In the genomic region with DNA sequence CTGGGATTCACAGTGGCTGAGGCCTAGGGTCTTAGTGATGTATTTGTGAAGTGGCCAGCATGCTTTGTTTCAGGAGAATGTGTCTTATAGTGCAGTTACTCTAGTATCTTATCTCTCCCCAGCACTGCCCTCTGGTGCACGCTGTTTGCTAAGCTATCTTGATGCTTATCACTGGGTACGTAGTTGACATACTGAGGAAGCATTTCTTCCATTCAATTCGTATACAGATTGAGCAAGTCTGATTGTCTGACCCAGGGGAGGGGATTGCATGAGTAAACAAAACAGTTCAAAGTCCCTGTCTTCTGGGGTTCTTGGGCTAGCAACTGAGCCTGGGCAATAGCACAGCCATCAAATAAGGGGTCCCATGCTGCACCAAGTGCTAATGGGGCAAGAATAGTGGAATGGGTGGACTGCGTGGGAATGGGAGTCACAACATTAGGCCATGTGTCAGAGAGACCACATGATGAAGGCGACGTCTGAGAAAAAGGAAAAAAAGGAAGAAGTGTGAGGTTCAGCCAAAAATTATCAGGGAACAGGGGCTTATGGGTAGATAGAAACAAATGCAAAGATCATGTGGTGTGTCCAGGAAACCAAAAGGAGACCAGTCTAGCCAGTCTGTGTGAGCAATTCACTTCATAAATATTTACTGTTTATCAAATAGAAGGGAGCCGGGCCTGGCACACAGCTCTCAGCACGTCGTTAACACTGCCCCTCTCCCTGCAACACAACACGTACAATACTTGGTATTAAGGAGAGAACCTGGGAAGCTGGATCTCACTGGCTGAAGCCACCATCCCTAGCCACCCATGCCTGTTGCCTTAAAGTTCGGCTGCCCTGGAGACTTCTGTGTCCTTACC, we compare ENCODE assay signal across 14 mouse cellular contexts. TPM values are rescaled to one million over a fixed set of nuclear protein-coding genes. Genes with fewer than 3 reads are reported as not detected.
DNase-seq lines count a peak whose midpoint lies in the region; ATAC-seq and TF ChIP-seq lines count a peak whose summit lies in the region.
"Had no signal": no experiment of that assay in that cellular context is flagged by ENCODE, and none has a peak within 500 bp of the region (broad histone marks: within the 10 kb centered on the region; RNA-seq: fewer than 3 reads in every experiment).

No protein-coding gene starts in this region.

- H3K4me1 ChIP-seq in forebrain, postnatal 0 days (ENCODE audit: insufficient read depth): no peaks in the 10 kb centered on the region
- no peaks in the 10 kb centered on the region for H3K4me1 ChIP-seq in forebrain, embryonic 16.5 days (replicated peaks; ENCODE audit: control insufficient read depth, insufficient read depth, low read length)
- H3K4me1 ChIP-seq in CH12.LX (ENCODE audit: control insufficient read depth in 1 of 2, insufficient read depth in 2 of 2): peaks cover 6 to 39% of the 10 kb centered on the region in 2 experiments
- H3K4me1 ChIP-seq in intestine, embryonic 15.5 days (replicated peaks): peaks cover 8% of the 10 kb centered on the region; the same call in 1 of the 2 replicates
- H3K4me1 ChIP-seq: forebrain, embryonic 15.5 days; neural tube, embryonic 15.5 days had no signal

- TF ChIP-seq EP300 in CH12.LX (IDR thresholded peaks at IDR 0.05; ENCODE audit: low read length): no peak

- H3K9ac ChIP-seq in forebrain, postnatal 0 days: no peak overlapping the region
- H3K9ac ChIP-seq in forebrain, embryonic 16.5 days (replicated peaks; ENCODE audit: low read depth, low read length): no peak overlapping the region
- no peak overlapping the region for H3K9ac ChIP-seq in CH12.LX (ENCODE audit: insufficient read depth, low read depth)
- H3K9ac ChIP-seq in intestine, embryonic 15.5 days: no peak overlapping the region
- H3K9ac ChIP-seq: forebrain, embryonic 15.5 days; neural tube, embryonic 15.5 days had no signal

- no peaks in the 10 kb centered on the region for H3K27me3 ChIP-seq in forebrain, postnatal 0 days (ENCODE audit: insufficient read depth, low read length)
- no peaks in the 10 kb centered on the region for H3K27me3 ChIP-seq in forebrain, embryonic 16.5 days (replicated peaks; ENCODE audit: control insufficient read depth, insufficient read depth, low read length)
- H3K27me3 ChIP-seq in CH12.LX (replicated peaks): no peaks in the 10 kb centered on the region
- no peaks in the 10 kb centered on the region for H3K27me3 ChIP-seq in intestine, embryonic 15.5 days (replicated peaks)
- H3K27me3 ChIP-seq: forebrain, embryonic 15.5 days; neural tube, embryonic 15.5 days had no signal

- dilution Hi-C loops in CH12.LX (cut with MboI; ENCODE audit: extremely low pct_ligation_motif_present, extremely low pct_unique_long_range_greater_than_20kb, low sequenced_read_pairs): no loop called here

- DNase-seq in forebrain, postnatal 0 days: no peak
- DNase-seq in CH12.LX (ENCODE audit: extremely low read depth): no peak
- DNase-seq in lung, postnatal 14 days: peak; percentile 29
- no peak for DNase-seq in cerebellum, postnatal 36 days
- no peak for DNase-seq in retina, embryonic 14.5 days (ENCODE audit: low spot score)
- no peak for DNase-seq in spleen, postnatal 4 days (ENCODE audit: low spot score in 2 of 2)
- DNase-seq: adrenal gland, postnatal 10 days; B cell, adult 2 months; cerebellum, adult 11-12 months; heart, adult 2 months had no signal

- peak; percentile 43; the same call in 1 of the 2 replicates for TF ChIP-seq CTCF in forebrain, postnatal 0 days (IDR thresholded peaks at IDR 0.05; ENCODE audit: low read depth)
- peak in 1 of 2 experiments; percentile 55; a peak in 2 of 4 replicates for TF ChIP-seq CTCF in CH12.LX (conservative IDR thresholded peaks at IDR 0.05 in 1 of 2, IDR thresholded peaks at IDR 0.05 in 1 of 2; ENCODE audit: low read depth in 2 of 2, low read length in 2 of 2)

- TF ChIP-seq RAD21 in CH12.LX (IDR thresholded peaks at IDR 0.05; ENCODE audit: low read depth, low read length): peak; percentile 32

- 63% methylated on average over 11 of the region's 11 CpGs for WGBS in forebrain, postnatal 0 days
- 63% methylated on average over 11 of the region's 11 CpGs for WGBS in forebrain, embryonic 16.5 days
- WGBS in intestine, embryonic 15.5 days: 49% methylated on average over 11 of the region's 11 CpGs

- no peak overlapping the region for H3K27ac ChIP-seq in forebrain, postnatal 0 days (ENCODE audit: low read depth, low read length)
- H3K27ac ChIP-seq in forebrain, embryonic 16.5 days (ENCODE audit: low read length): no peak overlapping the region
- H3K27ac ChIP-seq in CH12.LX (ENCODE audit: insufficient read depth, low read depth): no peak overlapping the region
- no peak overlapping the region for H3K27ac ChIP-seq in intestine, embryonic 15.5 days
- H3K27ac ChIP-seq: forebrain, embryonic 15.5 days; heart, adult 2 months; neural tube, embryonic 15.5 days had no signal

- no peak overlapping the region for H3K4me2 ChIP-seq in forebrain, postnatal 0 days (ENCODE audit: low read depth)
- no peak overlapping the region for H3K4me2 ChIP-seq in forebrain, embryonic 16.5 days (ENCODE audit: low read length)
- no peak overlapping the region for H3K4me2 ChIP-seq in CH12.LX (ENCODE audit: insufficient read depth, low read depth, poor library complexity, severe bottlenecking)
- H3K4me2 ChIP-seq in intestine, embryonic 15.5 days (replicated peaks): no peak overlapping the region
- H3K4me2 ChIP-seq: forebrain, embryonic 15.5 days; neural tube, embryonic 15.5 days had no signal

- no peaks in the 10 kb centered on the region for H3K79me2 ChIP-seq in CH12.LX (replicated peaks; ENCODE audit: control insufficient read depth, extremely low read depth, insufficient read depth, poor library complexity, severe bottlenecking)

- TF ChIP-seq POLR2A in CH12.LX (IDR thresholded peaks at IDR 0.05; ENCODE audit: low read depth, low read length): no peak

- H3K9me3 ChIP-seq in forebrain, postnatal 0 days (ENCODE audit: low read length): no peaks in the 10 kb centered on the region
- no peaks in the 10 kb centered on the region for H3K9me3 ChIP-seq in forebrain, embryonic 16.5 days (ENCODE audit: control insufficient read depth, low read length)
- H3K9me3 ChIP-seq in CH12.LX (replicated peaks; ENCODE audit: low read length): no peaks in the 10 kb centered on the region
- no peaks in the 10 kb centered on the region for H3K9me3 ChIP-seq in intestine, embryonic 15.5 days
- H3K9me3 ChIP-seq: forebrain, embryonic 15.5 days; neural tube, embryonic 15.5 days had no signal

- ATAC-seq in forebrain, postnatal 0 days: peak; percentile 66
- ATAC-seq in forebrain, embryonic 16.5 days: no peak
- peak; percentile 45 for ATAC-seq in intestine, embryonic 15.5 days
- ATAC-seq: forebrain, embryonic 15.5 days had no signal

- H3K4me3 ChIP-seq in forebrain, postnatal 0 days (ENCODE audit: low read depth, low read length): no peak overlapping the region
- no peak overlapping the region for H3K4me3 ChIP-seq in forebrain, embryonic 16.5 days (replicated peaks; ENCODE audit: low read length)
- H3K4me3 ChIP-seq in CH12.LX (replicated peaks in 1 of 3; ENCODE audit: low read depth in 2 of 3, low read length in 2 of 3, poor library complexity in 1 of 3): no peak overlapping the region
- no peak overlapping the region for H3K4me3 ChIP-seq in intestine, embryonic 15.5 days (replicated peaks)
- H3K4me3 ChIP-seq: forebrain, embryonic 15.5 days; heart, adult 2 months; neural tube, embryonic 15.5 days had no signal

- in situ Hi-C loops in CH12.LX (cut with MboI; ENCODE audit: low pct_ligation_motif_present, low pct_unique_long_range_greater_than_20kb, low sequenced_read_pairs): no loop called here

- no peaks in the 10 kb centered on the region for H3K36me3 ChIP-seq in forebrain, postnatal 0 days (ENCODE audit: insufficient read depth)
- H3K36me3 ChIP-seq in forebrain, embryonic 16.5 days (ENCODE audit: control insufficient read depth, insufficient read depth): no peaks in the 10 kb centered on the region
- no peaks in the 10 kb centered on the region for H3K36me3 ChIP-seq in CH12.LX (replicated peaks in 1 of 2; ENCODE audit: control insufficient read depth in 1 of 2, insufficient read depth in 1 of 2, low read length in 1 of 2)
- no peaks in the 10 kb centered on the region for H3K36me3 ChIP-seq in intestine, embryonic 15.5 days
- H3K36me3 ChIP-seq: forebrain, embryonic 15.5 days; neural tube, embryonic 15.5 days had no signal

TF ChIP-seq in CH12.LX, 34 proteins besides CTCF, POLR2A, EP300 and RAD21:
- TF ChIP-seq USF1 (IDR thresholded peaks at IDR 0.05; ENCODE audit: low read depth, low read length) (no peak), ZMIZ1 (IDR thresholded peaks at IDR 0.05; ENCODE audit: low read depth, low read length) (no peak), TCF12 (IDR thresholded peaks at IDR 0.05; ENCODE audit: low read depth, low read length) (no peak), NELFE (IDR thresholded peaks at IDR 0.05; ENCODE audit: low read depth, low read length) (no peak), HCFC1 (IDR thresholded peaks at IDR 0.05; ENCODE audit: low read depth, low read length) (no peak), GABPA (IDR thresholded peaks at IDR 0.05; ENCODE audit: insufficient replicate concordance, low read depth, low read length) (no peak), MEF2A (IDR thresholded peaks at IDR 0.05; ENCODE audit: borderline replicate concordance, low read depth, low read length) (no peak), SMC3 (IDR thresholded peaks at IDR 0.05; ENCODE audit: low read depth, low read length) (peak; percentile 46; the same call in 1 of the 2 replicates)

RNA-seq across cellular contexts. Expression of a gene that starts 9.2 kb away (rescaled TPM):
- 49.1 and 66.3 TPM in 2 replicates for total RNA-seq in forebrain, postnatal 0 days (2014; rRNA removed)
- 39.9 and 50.1 TPM in 2 replicates for polyA plus RNA-seq in forebrain, postnatal 0 days (2015; fragmentation: Nextera tagmentation; extraction: Ambion mirVana)
- 37.5 and 38.0 TPM in 2 replicates for polyA plus RNA-seq in forebrain, embryonic 16.5 days (2015; fragmentation: Nextera tagmentation; extraction: Ambion mirVana)
- total RNA-seq in CH12.LX (2012; rRNA removed) (35.0 and 40.6 TPM in 2 replicates), CH12.LX (2014; rRNA removed) (24.4 and 25.2 TPM in 2 replicates)
- 66.6 and 71.2 TPM in 2 replicates for polyA plus RNA-seq in CH12.LX (2012; ENCODE audit: insufficient read length, low read depth)
- polyA plus RNA-seq in intestine, embryonic 15.5 days (2015; fragmentation: Nextera tagmentation; extraction: Ambion mirVana): 59.8 and 61.2 TPM in 2 replicates

RNA-seq across cellular contexts. Expression of a gene that starts 33.4 kb away (rescaled TPM):
- 14.3 and 20.1 TPM in 2 replicates for total RNA-seq in forebrain, postnatal 0 days (2014; rRNA removed)
- polyA plus RNA-seq in forebrain, postnatal 0 days (2015; fragmentation: Nextera tagmentation; extraction: Ambion mirVana): 21.6 and 24.9 TPM in 2 replicates
- polyA plus RNA-seq in forebrain, embryonic 16.5 days (2015; fragmentation: Nextera tagmentation; extraction: Ambion mirVana): 36.6 and 44.6 TPM in 2 replicates
- 2.1 and 2.9 TPM in 2 replicates for total RNA-seq in CH12.LX (2012; rRNA removed)
- total RNA-seq in CH12.LX (2014; rRNA removed): 6.0 and 6.5 TPM in 2 replicates
- polyA plus RNA-seq in CH12.LX (2012; ENCODE audit: insufficient read length, low read depth): 2.4 and 2.6 TPM in 2 replicates
- 10.6 and 11.6 TPM in 2 replicates for polyA plus RNA-seq in intestine, embryonic 15.5 days (2015; fragmentation: Nextera tagmentation; extraction: Ambion mirVana)
